Mouse (Mus musculus): ENCODE data around the gene Hunk.

DNA sequence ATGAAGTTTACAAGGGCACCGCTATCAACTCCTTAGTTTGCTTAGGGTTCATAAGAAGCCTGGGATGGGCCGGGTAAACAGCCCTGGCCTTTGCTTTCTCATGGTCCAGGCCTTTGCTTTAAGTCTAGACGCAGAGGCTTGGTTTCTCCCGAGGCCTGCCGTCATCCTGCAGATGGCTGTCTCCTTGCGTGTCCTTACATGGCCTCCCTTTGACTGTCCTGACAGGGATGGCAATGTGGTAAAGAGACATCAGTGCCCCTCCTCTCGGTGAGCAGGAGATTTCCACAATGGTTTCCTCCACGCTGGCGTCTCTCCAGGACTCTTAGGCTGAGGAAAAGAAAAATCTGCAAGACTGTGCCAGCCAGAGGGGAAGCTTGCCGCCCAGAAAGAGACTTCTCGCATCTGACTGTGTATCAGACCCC is 36.3 kb downstream of the Hunk start:
- TF ChIP-seq CTCF (IDR thresholded peaks at IDR 0.05; ENCODE audit: borderline replicate concordance, control insufficient read depth, extremely low read depth, insufficient read depth, low read length, poor library complexity): no peak
- TF ChIP-seq POLR2A (IDR thresholded peaks at IDR 0.05; ENCODE audit: control insufficient read depth, extremely low read depth, insufficient read depth, low read length, poor library complexity): no peak

Measured in thymus, adult 2 months (tissue).